ENCODE assay signal across 8 mouse cellular contexts in genomic region chr8:11007581-11008378, GRCm38 (mm10). TPM values are rescaled to one million over a fixed set of nuclear protein-coding genes. Genes with fewer than 3 reads are reported as not detected.
A peak's percentile ranks its signal among the peaks of the same experiment; 100 is the strongest.
DNase-seq lines count a peak whose midpoint lies in the region; ATAC-seq and TF ChIP-seq lines count a peak whose summit lies in the region.

No protein-coding gene starts in this region.

- H3K9ac ChIP-seq in heart, adult 2 months (ENCODE audit: low read depth, low read length) = peak overlapping the region; percentile 98
- H3K9ac ChIP-seq in liver, embryonic 16.5 days (ENCODE audit: low read depth, low read length) = peak overlapping the region; percentile 93

- intact Hi-C loops in heart, adult 2 months (cut with DNase I) = loop anchor here (1.0 to 5.0 kb wide), 5 partner anchors 125 to 567 kb away; no protein-coding TSS in a partner anchor

- TF ChIP-seq CTCF in heart, adult 2 months (IDR thresholded peaks at IDR 0.05) = no peak

- no peak for TF ChIP-seq EP300 in heart, adult 2 months (IDR thresholded peaks at IDR 0.05; ENCODE audit: insufficient read depth, low read depth, low read length)

- H3K4me1 ChIP-seq in heart, adult 2 months (ENCODE audit: control insufficient read depth, insufficient read depth, low read length) = peaks cover 6% of the 10 kb centered on the region
- H3K4me1 ChIP-seq in liver, embryonic 16.5 days (ENCODE audit: control insufficient read depth, low read depth, low read length) = peaks cover 44% of the 10 kb centered on the region

- no peak for ATAC-seq in liver, embryonic 16.5 days (ENCODE audit: low read depth)

- peak overlapping the region; percentile 78 for H3K4me3 ChIP-seq in heart, adult 2 months
- H3K4me3 ChIP-seq in liver, embryonic 16.5 days (ENCODE audit: low read depth, low read length) = peak overlapping the region; percentile 91

- peak overlapping the region; percentile 92 for H3K4me2 ChIP-seq in liver, embryonic 16.5 days (ENCODE audit: low read depth, low read length)

- no peaks in the 10 kb centered on the region for H3K9me3 ChIP-seq in liver, embryonic 16.5 days (replicated peaks; ENCODE audit: control insufficient read depth, low read length)

- H3K27ac ChIP-seq in heart, adult 2 months = peak overlapping the region; percentile 77
- H3K27ac ChIP-seq in liver, embryonic 16.5 days (ENCODE audit: low read length) = peak overlapping the region; percentile 95

- no peak for TF ChIP-seq POLR2A in heart, adult 2 months (IDR thresholded peaks at IDR 0.05; ENCODE audit: insufficient read depth, low read depth, low read length)

- DNase-seq in CD8-positive naive resting alpha-beta T cell, adult 2 months (ENCODE audit: low read depth in 2 of 2, low spot score in 2 of 2) = peak; percentile 54 to 61
- DNase-seq in adrenal gland, adult 18-20 months (ENCODE audit: low spot score in 2 of 2) = peak; percentile 59 to 67
- peak; percentile 74 for DNase-seq in embryo, embryonic 9.5 days (ENCODE audit: extremely low spot score)
- DNase-seq in heart, adult 2 months = peak; percentile 65 to 76
- DNase-seq in kidney, adult 9 months = peak; percentile 62
- DNase-seq in retina, embryonic 14.5 days (ENCODE audit: low spot score) = peak; percentile 66
- DNase-seq in thymus, postnatal 25 days = peak; percentile 59

- H3K27me3 ChIP-seq in heart, adult 2 months (ENCODE audit: control insufficient read depth, insufficient read depth, low read length) = no peaks in the 10 kb centered on the region
- peaks cover 3% of the 10 kb centered on the region; the same call in 1 of the 2 replicates for H3K27me3 ChIP-seq in liver, embryonic 16.5 days (ENCODE audit: control insufficient read depth, insufficient read depth, low read depth, low read length)

- no peaks in the 10 kb centered on the region for H3K36me3 ChIP-seq in heart, adult 2 months (ENCODE audit: control insufficient read depth, insufficient read depth, low read length)
- no peaks in the 10 kb centered on the region; the same call in 1 of the 2 replicates for H3K36me3 ChIP-seq in liver, embryonic 16.5 days (ENCODE audit: control insufficient read depth, insufficient read depth)

- 0 out of 2 replicates have a peak, but pooled peaks cover 2% of the 10 kb centered on the region for H3K79me2 ChIP-seq in heart, adult 2 months (replicated peaks; ENCODE audit: control insufficient read depth, insufficient read depth, low read length)

- WGBS in heart, adult 2 months = under 1% methylated on average over 88 of the region's 88 CpGs
- WGBS in liver, embryonic 16.5 days (ENCODE audit: insufficient replicate concordance) = under 1% methylated on average over 88 of the region's 88 CpGs

RNA-seq across cellular contexts. Expression of gene Irs2, which starts 0.5 kb away (rescaled TPM):
- total RNA-seq in adrenal gland, adult 18-20 months (2021) = 10 to 100 TPM; 34.3 to 52.8 TPM
- 10 to 100 TPM; 13.5 to 19.0 TPM for total RNA-seq in heart, adult 2 months (2021)
- 4.5 TPM in 2 replicates for polyA plus RNA-seq in heart, adult 2 months (2012; rRNA removed)
- 3.0 and 3.2 TPM in 2 replicates for polyA plus RNA-seq in liver, embryonic 16.5 days (2015; fragmentation: Nextera tagmentation; extraction: Ambion mirVana)
